Mouse (Mus musculus) cortical plate, adult 2 months (tissue): Measurements from ENCODE around the gene Begain.

Source experiments
- CTCF ChIP-seq: fragments of 200-500 bp; IDR thresholded peaks from 2 replicates; pipeline ENCODE4 v1.5.1; 2011; ENCODE audit warnings: mild to moderate bottlenecking, control low read depth, low read length; ENCODE audit not compliant: insufficient read depth; ENCODE audit errors: extremely low read depth
- POLR2A ChIP-seq: fragments of 200-500 bp; IDR thresholded peaks from 2 replicates; pipeline ENCODE4 v1.6.1; 2011; ENCODE audit warnings: mild to moderate bottlenecking, low read length, control low read depth; ENCODE audit not compliant: insufficient read depth; ENCODE audit errors: extremely low read depth

- TF ChIP-seq CTCF (no peak), POLR2A (no peak)
Measured at GRCm38 (mm10) chr12:109090456-109091130, 22.6 kb upstream of the Begain start.
